Comparison of ENCODE assay signal across 9 mouse cellular contexts in the genomic region with DNA sequence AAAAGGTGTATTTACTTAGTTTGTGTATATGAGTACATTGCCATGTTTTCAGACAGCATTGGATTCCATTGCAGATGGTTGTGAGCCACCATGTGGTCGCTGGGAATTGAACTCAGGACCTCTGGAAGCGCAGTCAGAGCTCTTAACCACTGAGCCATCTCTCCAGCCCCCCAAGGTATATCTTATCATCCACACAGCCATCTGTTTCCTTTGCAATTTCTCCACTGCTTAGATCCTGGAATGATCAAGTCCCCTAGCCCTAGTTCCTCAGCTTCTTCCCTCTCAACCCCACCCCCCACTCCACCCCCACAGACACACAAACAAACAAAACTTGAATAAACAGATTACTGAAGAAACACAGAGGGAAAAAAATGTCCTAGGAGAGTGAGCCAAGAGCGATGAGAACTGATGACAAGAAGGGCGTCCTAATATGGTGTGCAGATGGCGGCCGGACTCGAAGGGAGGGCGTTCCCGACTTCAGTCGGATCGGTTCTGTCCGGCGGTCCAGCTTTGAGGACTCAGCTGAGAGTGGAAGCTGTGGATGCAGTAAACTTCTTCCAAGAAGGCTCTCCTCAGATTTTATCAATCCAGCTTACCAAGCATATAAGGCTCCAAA.
DNase-seq lines count a peak whose midpoint lies in the region; ATAC-seq lines count a peak whose summit lies in the region.
"Had no signal": no experiment of that assay in that cellular context is flagged by ENCODE, and none has a peak within 500 bp of the region (broad histone marks: within the 10 kb centered on the region; RNA-seq: fewer than 3 reads in every experiment).

No protein-coding gene starts in this region.

- intact Hi-C loops in left cerebral cortex, postnatal 36 days (cut with DNase I) = loop anchor here (5.0 to 10.0 kb wide), 2 partner anchors 76 to 134 kb away; a partner anchor contains a TSS

- ATAC-seq in activated CD4-positive, CD25-positive, alpha-beta regulatory T cell, adult 4 months = no peak

- DNase-seq in testis, postnatal 14 days (ENCODE audit: low spot score) = peak; percentile 29
- no peak for DNase-seq in testis, postnatal 10 days (ENCODE audit: low spot score)
- DNase-seq in heart, postnatal 4 days = peak; percentile 51
- peak; percentile 68 for DNase-seq in lung, postnatal 36 days
- no peak for DNase-seq in left cerebral cortex, postnatal 36 days (ENCODE audit: low spot score in 2 of 2)
- no peak for DNase-seq in adrenal gland, postnatal 4 days (ENCODE audit: low spot score in 2 of 2)
- DNase-seq: liver, embryonic 13.5 days; right cerebral cortex, postnatal 14 days had no signal

Comparison
In these comparisons a context has a peak if more than half of its experiments do, and no peak if none do; other contexts are left out.
1. DNase-seq: peak in testis, postnatal 14 days (single experiment), heart, postnatal 4 days (single experiment) and lung, postnatal 36 days (single experiment); none in testis, postnatal 10 days (single experiment), left cerebral cortex, postnatal 36 days (0 of 2) and adrenal gland, postnatal 4 days (0 of 2).